8 mouse cellular contexts compared by ENCODE assay signal in genomic region chr10:18526851-18527675, GRCm38 (mm10). TPM values are rescaled to one million over a fixed set of nuclear protein-coding genes. Genes with fewer than 3 reads are reported as not detected.
DNase-seq lines count a peak whose midpoint lies in the region; ATAC-seq lines count a peak whose summit lies in the region.

No protein-coding gene starts in this region.

- H3K9ac ChIP-seq in heart, embryonic 15.5 days = no peak overlapping the region
- no peak overlapping the region for H3K9ac ChIP-seq in intestine, embryonic 16.5 days (ENCODE audit: low read depth, low read length)
- no peak overlapping the region for H3K9ac ChIP-seq in midbrain, embryonic 11.5 days (ENCODE audit: low read length)

- H3K4me2 ChIP-seq in heart, embryonic 15.5 days = no peak overlapping the region
- no peak overlapping the region for H3K4me2 ChIP-seq in intestine, embryonic 16.5 days (ENCODE audit: low read depth, low read length)
- no peak overlapping the region for H3K4me2 ChIP-seq in midbrain, embryonic 11.5 days

- H3K9me3 ChIP-seq in heart, embryonic 15.5 days (replicated peaks) = no peaks in the 10 kb centered on the region
- no peaks in the 10 kb centered on the region for H3K9me3 ChIP-seq in intestine, embryonic 16.5 days (ENCODE audit: control insufficient read depth, low read length)
- H3K9me3 ChIP-seq in midbrain, embryonic 11.5 days (ENCODE audit: control insufficient read depth, low read length) = no peaks in the 10 kb centered on the region

- H3K4me1 ChIP-seq in heart, embryonic 15.5 days (replicated peaks) = peaks cover 31% of the 10 kb centered on the region
- 0 out of 2 replicates have a peak, but pooled peaks cover 2% of the 10 kb centered on the region for H3K4me1 ChIP-seq in intestine, embryonic 16.5 days (ENCODE audit: control insufficient read depth, insufficient read depth, low read length)
- H3K4me1 ChIP-seq in midbrain, embryonic 11.5 days (ENCODE audit: control insufficient read depth, insufficient read depth, low read length) = no peaks in the 10 kb centered on the region

- ATAC-seq in heart, embryonic 15.5 days (replicated peaks; ENCODE audit: insufficient number of reproducible peaks, insufficient read depth, low FRiP score, low read depth) = no peak
- 0 out of 2 replicates have a peak, but pooled peaks have one; percentile 45 for ATAC-seq in intestine, embryonic 16.5 days
- no peak for ATAC-seq in midbrain, embryonic 11.5 days (ENCODE audit: low FRiP score)

- H3K27ac ChIP-seq in heart, embryonic 15.5 days = peak overlapping the region; percentile 13; the same call in 1 of the 2 replicates
- no peak overlapping the region for H3K27ac ChIP-seq in intestine, embryonic 16.5 days (ENCODE audit: low read length)
- H3K27ac ChIP-seq in midbrain, embryonic 11.5 days (ENCODE audit: low read depth, low read length) = no peak overlapping the region

- peaks cover 25% of the 10 kb centered on the region for H3K36me3 ChIP-seq in heart, embryonic 15.5 days
- peaks cover 18% of the 10 kb centered on the region; the same call in 1 of the 2 replicates for H3K36me3 ChIP-seq in intestine, embryonic 16.5 days (ENCODE audit: control insufficient read depth, insufficient read depth, low read length)
- H3K36me3 ChIP-seq in midbrain, embryonic 11.5 days (ENCODE audit: control insufficient read depth, insufficient read depth, low read length) = 0 out of 2 replicates have a peak, but pooled peaks cover 5% of the 10 kb centered on the region

- WGBS in heart, embryonic 15.5 days = 70% methylated on average over 20 of the region's 20 CpGs
- 71% methylated on average over 20 of the region's 20 CpGs for WGBS in intestine, embryonic 16.5 days
- 85% methylated on average over 20 of the region's 20 CpGs for WGBS in midbrain, embryonic 11.5 days

- no peak overlapping the region for H3K4me3 ChIP-seq in heart, embryonic 15.5 days
- H3K4me3 ChIP-seq in intestine, embryonic 16.5 days (ENCODE audit: low read length) = no peak overlapping the region
- H3K4me3 ChIP-seq in midbrain, embryonic 11.5 days (ENCODE audit: low read depth, low read length) = no peak overlapping the region

- H3K27me3 ChIP-seq in heart, embryonic 15.5 days = no peaks in the 10 kb centered on the region
- no peaks in the 10 kb centered on the region for H3K27me3 ChIP-seq in intestine, embryonic 16.5 days (replicated peaks; ENCODE audit: control insufficient read depth, insufficient read depth, low read length)
- no peaks in the 10 kb centered on the region for H3K27me3 ChIP-seq in midbrain, embryonic 11.5 days (ENCODE audit: control insufficient read depth, insufficient read depth, low read length)

- DNase-seq in heart, postnatal 4 days = no peak
- peak; percentile 11 to 19 for DNase-seq in B cell, adult 2 months
- peak; percentile 47 to 82 for DNase-seq in cerebellum, postnatal 25 days
- DNase-seq in thymus, postnatal 14 days = peak; percentile 60
- DNase-seq in urinary bladder, postnatal 10 days (ENCODE audit: low spot score) = no peak
- DNase-seq in midbrain, embryonic 11.5 days (ENCODE audit: low spot score, missing footprints) = no peak

RNA-seq across cellular contexts. Expression of gene Hebp2, which starts 18.8 kb away (rescaled TPM):
- polyA plus RNA-seq in heart, embryonic 15.5 days (2015; fragmentation: Nextera tagmentation; extraction: Ambion mirVana) = 12.0 and 12.4 TPM in 2 replicates
- total RNA-seq in heart, postnatal 4 days (2021) = 1 to 10 TPM; 4.4 to 5.5 TPM
- polyA plus RNA-seq in intestine, embryonic 16.5 days (2015; fragmentation: Nextera tagmentation; extraction: Ambion mirVana) = 5.9 and 7.0 TPM in 2 replicates
- polyA plus RNA-seq in midbrain, embryonic 11.5 days (2014; fragmentation: Nextera tagmentation; extraction: Ambion mirVana) = 12.3 and 14.6 TPM in 2 replicates

Comparison
In these comparisons a context has a peak if more than half of its experiments do, and no peak if none do; other contexts are left out.
1. DNase-seq: peak in B cell, adult 2 months (2 of 2), cerebellum, postnatal 25 days (2 of 2) and thymus, postnatal 14 days (single experiment); none in heart, postnatal 4 days (single experiment), urinary bladder, postnatal 10 days (single experiment) and midbrain, embryonic 11.5 days (single experiment).